Mouse (Mus musculus) CH12.LX (cell line): ENCODE measurements around the gene Bdp1. TPM values are rescaled to one million over a fixed set of nuclear protein-coding genes. Genes with fewer than 3 reads are reported as not detected.

ENCODE experiments used
- DNase-seq: peaks from one replicate; pipeline ENCODE4 v3.0.0-alpha.2; 2013; ENCODE audit errors: extremely low read depth
- H3K27ac ChIP-seq: 2 replicates; pipeline ENCODE4 v1.5.1; 2012; ENCODE audit warnings: low read depth, mild to moderate bottlenecking, control low read depth, moderate library complexity; ENCODE audit not compliant: insufficient read depth
- H3K27me3 ChIP-seq: replicated peaks from 2 replicates; pipeline ENCODE3; 2012; ENCODE audit warnings: inconsistent platforms
- H3K36me3 ChIP-seq, 2 experiments: replicated peaks in 1 of 2; 2 replicates each; pipeline versions ENCODE3 to v1.6.1; 2012; ENCODE audit warnings: inconsistent platforms in 1 of 2, low read length in 1 of 2, mild to moderate bottlenecking in 1 of 2, mixed read lengths in 1 of 2, moderate library complexity in 1 of 2; ENCODE audit not compliant: control insufficient read depth in 1 of 2, insufficient read depth in 1 of 2
- H3K4me1 ChIP-seq, 2 experiments: 2 replicates each; pipeline ENCODE4 v1.6.1; 2012; ENCODE audit warnings: inconsistent platforms in 1 of 2, moderate library complexity in 1 of 2; ENCODE audit not compliant: insufficient read depth in 2 of 2, control insufficient read depth in 1 of 2
- H3K4me2 ChIP-seq: 2 replicates; pipeline ENCODE4 v1.6.1; 2012; ENCODE audit warnings: low read depth, mild to moderate bottlenecking, control low read depth; ENCODE audit not compliant: poor library complexity, insufficient read depth, severe bottlenecking
- H3K4me3 ChIP-seq, 3 experiments: fragments of 150-350 bp in 1 of 3; sonication (generic) in 1 of 3; replicated peaks in 1 of 3; 2 replicates each; pipeline versions ENCODE3 to v1.5.1; 2011 to 2012; ENCODE audit warnings: low read depth in 2 of 3, low read length in 2 of 3, mild to moderate bottlenecking in 2 of 3, moderate library complexity in 2 of 3, control low read depth in 1 of 3, improper control_type of control experiment in 1 of 3, inconsistent platforms in 1 of 3, mixed read lengths in 1 of 3; ENCODE audit not compliant: poor library complexity in 1 of 3
- H3K79me2 ChIP-seq: replicated peaks from 2 replicates; pipeline ENCODE4 v1.6.1; 2012; ENCODE audit warnings: mild to moderate bottlenecking, moderate library complexity; ENCODE audit not compliant: control insufficient read depth, poor library complexity, insufficient read depth, severe bottlenecking; ENCODE audit errors: extremely low read depth
- H3K9ac ChIP-seq: 2 replicates; pipeline ENCODE4 v1.6.1; 2012; ENCODE audit warnings: low read depth, mild to moderate bottlenecking, control low read depth, moderate library complexity; ENCODE audit not compliant: insufficient read depth
- H3K9me3 ChIP-seq: replicated peaks from 2 replicates; pipeline ENCODE3; 2012; ENCODE audit warnings: low read length, inconsistent platforms, mixed read lengths
- BHLHE40 ChIP-seq: IDR thresholded peaks from 2 replicates; pipeline ENCODE4 v1.6.1; 2011; ENCODE audit warnings: mild to moderate bottlenecking, low read depth, low read length, improper control_type of control experiment
- CHD2 ChIP-seq: IDR thresholded peaks from 2 replicates; pipeline ENCODE4 v1.6.1; 2011; ENCODE audit warnings: low read length, improper control_type of control experiment
- CTCF ChIP-seq, 2 experiments: IDR thresholded peaks in 1 of 2; conservative IDR thresholded peaks in 1 of 2; 2 replicates each; pipeline ENCODE4 v1.5.1; 2011 to 2012; ENCODE audit warnings: low read depth in 2 of 2, low read length in 2 of 2, improper control_type of control experiment in 1 of 2, inconsistent platforms in 1 of 2, mild to moderate bottlenecking in 1 of 2, moderate library complexity in 1 of 2
- E2F4 ChIP-seq: IDR thresholded peaks from 2 replicates; pipeline ENCODE4 v1.6.1; 2011; ENCODE audit warnings: low read depth, low read length, improper control_type of control experiment; ENCODE audit not compliant: insufficient replicate concordance
- ELF1 ChIP-seq: IDR thresholded peaks from 2 replicates; pipeline ENCODE4 v1.6.1; 2014; ENCODE audit warnings: low read depth, mild to moderate bottlenecking, inconsistent platforms, low read length, improper control_type of control experiment
- ETS1 ChIP-seq: conservative IDR thresholded peaks from 2 replicates; pipeline ENCODE4 v1.6.1; 2012; ENCODE audit warnings: low read depth, mild to moderate bottlenecking, inconsistent platforms, low read length, improper control_type of control experiment, moderate library complexity
- GABPA ChIP-seq: IDR thresholded peaks from 2 replicates; pipeline ENCODE4 v1.6.1; 2012; ENCODE audit warnings: low read depth, low read length, improper control_type of control experiment, inconsistent platforms; ENCODE audit not compliant: insufficient replicate concordance
- HCFC1 ChIP-seq: IDR thresholded peaks from 2 replicates; pipeline ENCODE4 v1.6.1; 2012; ENCODE audit warnings: low read depth, mild to moderate bottlenecking, inconsistent platforms, low read length, improper control_type of control experiment
- IRF4 ChIP-seq: IDR thresholded peaks from 2 replicates; pipeline ENCODE4 v1.6.1; 2014; ENCODE audit warnings: low read depth, mild to moderate bottlenecking, inconsistent platforms, low read length, improper control_type of control experiment
- JUN ChIP-seq: IDR thresholded peaks from 2 replicates; pipeline ENCODE4 v1.6.1; 2011; ENCODE audit warnings: low read depth, mild to moderate bottlenecking, low read length, improper control_type of control experiment, moderate library complexity; ENCODE audit not compliant: insufficient read depth
- JUND ChIP-seq: conservative IDR thresholded peaks from 2 replicates; pipeline ENCODE4 v1.6.1; 2011; ENCODE audit warnings: low read depth, low read length, improper control_type of control experiment
- MAFK ChIP-seq: IDR thresholded peaks from 2 replicates; pipeline ENCODE4 v1.6.1; 2011; ENCODE audit warnings: low read length, improper control_type of control experiment; ENCODE audit not compliant: insufficient replicate concordance
- MAX ChIP-seq: IDR thresholded peaks from 2 replicates; pipeline ENCODE4 v1.6.1; 2011; ENCODE audit warnings: low read length, improper control_type of control experiment
- MAZ ChIP-seq: IDR thresholded peaks from 2 replicates; pipeline ENCODE4 v1.6.1; 2012; ENCODE audit warnings: low read depth, mild to moderate bottlenecking, inconsistent platforms, low read length, improper control_type of control experiment, moderate library complexity
- MEF2A ChIP-seq: IDR thresholded peaks from 2 replicates; pipeline ENCODE4 v1.6.1; 2014; ENCODE audit warnings: low read depth, mild to moderate bottlenecking, inconsistent platforms, low read length, improper control_type of control experiment, borderline replicate concordance
- MXI1 ChIP-seq: IDR thresholded peaks from 2 replicates; pipeline ENCODE4 v1.6.1; 2011; ENCODE audit warnings: mild to moderate bottlenecking, low read depth, low read length, improper control_type of control experiment
- MYC ChIP-seq: IDR thresholded peaks from 2 replicates; pipeline ENCODE4 v1.6.1; 2011; ENCODE audit warnings: low read depth, mild to moderate bottlenecking, improper control_type of control experiment, low read length
- NELFE ChIP-seq: IDR thresholded peaks from 2 replicates; pipeline ENCODE4 v1.6.1; 2011; ENCODE audit warnings: low read depth, low read length, improper control_type of control experiment
- PAX5 ChIP-seq: IDR thresholded peaks from 2 replicates; pipeline ENCODE4 v1.6.1; 2012; ENCODE audit warnings: low read length, inconsistent platforms, mixed read lengths
- POLR2A ChIP-seq: IDR thresholded peaks from 2 replicates; pipeline ENCODE4 v1.6.1; 2011; ENCODE audit warnings: low read depth, mild to moderate bottlenecking, improper control_type of control experiment, low read length
- POLR2AphosphoS2 ChIP-seq: IDR thresholded peaks from 2 replicates; pipeline ENCODE4 v1.6.1; 2011; ENCODE audit warnings: low read depth, low read length, improper control_type of control experiment
- RAD21 ChIP-seq: IDR thresholded peaks from 2 replicates; pipeline ENCODE4 v1.6.1; 2011; ENCODE audit warnings: low read depth, mild to moderate bottlenecking, low read length, improper control_type of control experiment, moderate library complexity
- RCOR1 ChIP-seq: conservative IDR thresholded peaks from 2 replicates; pipeline ENCODE4 v1.6.1; 2012; ENCODE audit warnings: low read depth, mild to moderate bottlenecking, inconsistent platforms, low read length, improper control_type of control experiment
- SIN3A ChIP-seq: IDR thresholded peaks from 2 replicates; pipeline ENCODE4 v1.6.1; 2012; ENCODE audit warnings: low read length, improper control_type of control experiment, inconsistent platforms
- SMC3 ChIP-seq: IDR thresholded peaks from 2 replicates; pipeline ENCODE4 v1.6.1; 2011; ENCODE audit warnings: low read depth, low read length, improper control_type of control experiment
- TBP ChIP-seq: conservative IDR thresholded peaks from 2 replicates; pipeline ENCODE4 v1.6.1; 2011; ENCODE audit warnings: low read depth, low read length, improper control_type of control experiment
- TCF12 ChIP-seq: IDR thresholded peaks from 2 replicates; pipeline ENCODE4 v1.6.1; 2014; ENCODE audit warnings: low read depth, mild to moderate bottlenecking, inconsistent platforms, low read length, improper control_type of control experiment
- USF1 ChIP-seq: IDR thresholded peaks from 2 replicates; pipeline ENCODE4 v1.6.1; 2014; ENCODE audit warnings: low read depth, mild to moderate bottlenecking, inconsistent platforms, low read length, improper control_type of control experiment
- USF2 ChIP-seq: conservative IDR thresholded peaks from 2 replicates; pipeline ENCODE4 v1.6.1; 2011; ENCODE audit warnings: low read depth, low read length, improper control_type of control experiment
- ZKSCAN1 ChIP-seq: IDR thresholded peaks from 2 replicates; pipeline ENCODE4 v1.6.1; 2012; ENCODE audit warnings: low read depth, inconsistent platforms, low read length, improper control_type of control experiment, borderline replicate concordance
- ZMIZ1 ChIP-seq: IDR thresholded peaks from 2 replicates; pipeline ENCODE4 v1.6.1; 2012; ENCODE audit warnings: low read depth, mild to moderate bottlenecking, inconsistent platforms, low read length, improper control_type of control experiment
- ZNF384 ChIP-seq: IDR thresholded peaks from 2 replicates; pipeline ENCODE4 v1.6.1; 2012; ENCODE audit warnings: low read depth, low read length, improper control_type of control experiment, inconsistent platforms
- dilution Hi-C: fragments of 300-500 bp; cut with MboI; formaldehyde crosslinking; loops from 2 replicates; pipeline ENCODE4 v1.14.3; 2020; ENCODE audit warnings: low sequenced_read_pairs; ENCODE audit not compliant: extremely low pct_unique_long_range_greater_than_20kb, extremely low pct_ligation_motif_present
- in situ Hi-C: fragments of 300-500 bp; cut with MboI; formaldehyde crosslinking; loops from 3 replicates; pipeline ENCODE4 v1.14.3; 2019; ENCODE audit warnings: low sequenced_read_pairs, low pct_ligation_motif_present, low pct_unique_long_range_greater_than_20kb, mixed read lengths
- polyA plus RNA-seq: library from polyadenylated mRNA; unstranded; fragments of >175 nt; gene quantifications from 2 replicates; pipeline ENCODE4 v1.2.1, GENCODE M21; 2012; ENCODE audit warnings: low read depth; ENCODE audit not compliant: insufficient read length
- total RNA-seq, 2 experiments: library from RNA; depleted of rRNA; stranded (reverse); fragments of 300-350 nt in 1 of 2; fragments of >200 nt in 1 of 2; gene quantifications; 2 replicates each; pipeline ENCODE4 v1.2.3; 2012 to 2014

The Bdp1 gene
- total and polyA plus RNA-seq, 3 experiments = 20.0 to 24.2 (median 22.0) TPM

DNA sequence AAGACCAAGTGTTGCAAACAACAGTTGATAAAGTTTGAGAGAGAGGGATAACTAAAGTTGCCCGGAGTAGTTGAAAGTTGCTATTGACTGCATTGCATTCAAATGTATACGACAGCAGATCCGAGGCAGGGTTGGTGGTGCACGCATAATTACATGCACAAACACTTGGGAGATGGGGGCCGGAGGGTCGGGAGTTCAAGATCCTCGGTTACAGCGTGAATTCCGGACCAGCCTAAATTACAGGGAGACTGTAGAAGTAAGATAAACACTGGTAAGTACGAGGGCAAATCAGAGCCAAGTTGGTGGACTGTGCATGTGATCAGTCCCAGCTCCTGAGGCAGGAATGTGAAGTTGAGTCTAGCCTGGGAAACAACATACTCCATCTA, 21.4 kb upstream of the Bdp1 start:
- Histone ChIP-seq H3K27ac (no peak overlapping the region), H3K4me3 (peak overlapping the region; percentile 85 to 100 (median 92))
- dilution Hi-C loops = no loop called here

GRCm38 (mm10) chr13:100124423-100125257, 20.8 kb upstream of the Bdp1 start, which contains the start of gene Smn1:
Gene Smn1 (plus strand): TSS chr13:100124852.
- peak within 1 kb of the TSS; percentile 85 to 100 (median 92) for H3K4me3 ChIP-seq
- H3K27me3 ChIP-seq = no peaks in the 10 kb centered on the region
- H3K9me3 ChIP-seq = no peaks in the 10 kb centered on the region
- no peak within 1 kb of the TSS for H3K27ac ChIP-seq
- H3K36me3 ChIP-seq = peaks cover 26 to 32% of the 10 kb centered on the region in 2 experiments
- H3K79me2 ChIP-seq = peaks cover 17% of the 10 kb centered on the region
- H3K4me2 ChIP-seq = peak within 1 kb of the TSS; percentile 84
- DNase-seq = peak; percentile 94
- in situ Hi-C loops (loop anchor here (25.0 kb wide), 1 partner anchor 263 kb away; no protein-coding TSS in a partner anchor), dilution Hi-C loops (no loop called here)
- H3K4me1 ChIP-seq = peaks cover 0 to 15% of the 10 kb centered on the region in 2 experiments; a peak in 2 of 4 replicates
- peak within 1 kb of the TSS; percentile 92 for H3K9ac ChIP-seq
- TF ChIP-seq GABPA (peak; percentile 29; the same call in 1 of the 2 replicates), ZMIZ1 (peak; percentile 77), USF2 (no peak), NELFE (peak; percentile 83), TCF12 (peak; percentile 84), PAX5 (no peak), IRF4 (peak; percentile 51; the same call in 1 of the 2 replicates), MYC (peak; percentile 95), ZKSCAN1 (no peak), CHD2 (no peak), MEF2A (peak; percentile 64), MAZ (0 out of 2 replicates have a peak, but pooled peaks have one; percentile 28), MAFK (no peak), RCOR1 (no peak), SMC3 (no peak), TBP (peak; percentile 69; the same call in 1 of the 2 replicates), HCFC1 (peak; percentile 98), ETS1 (no peak), ELF1 (peak; percentile 87), RAD21 (no peak), POLR2A (peak; percentile 90), ZNF384 (peak; percentile 55; the same call in 1 of the 2 replicates), JUND (peak; percentile 25; the same call in 1 of the 2 replicates), MXI1 (peak; percentile 96), POLR2AphosphoS2 (no peak; the same call in 1 of the 2 replicates), SIN3A (peak; percentile 96), CTCF (conservative IDR thresholded peaks at IDR 0.05 in 1 of 2, IDR thresholded peaks at IDR 0.05 in 1 of 2; ENCODE audit: low read depth in 2 of 2, low read length in 2 of 2) (no peak), JUN (no peak), E2F4 (no peak), MAX (peak; percentile 81)

More for the DNA sequence above, 21.4 kb upstream of the Bdp1 start:
- H3K79me2 ChIP-seq = peaks cover 17% of the 10 kb centered on the region
- DNase-seq = no peak
- H3K4me2 ChIP-seq = peak overlapping the region; percentile 58
- in situ Hi-C loops = no loop called here
- peaks cover 26 to 34% of the 10 kb centered on the region in 2 experiments for H3K36me3 ChIP-seq
- TF ChIP-seq USF1 = no peak
- TF ChIP-seq BHLHE40 = no peak
- TF ChIP-seq ZKSCAN1 = no peak
- peak overlapping the region; percentile 63 for H3K9ac ChIP-seq
- H3K9me3 ChIP-seq = no peaks in the 10 kb centered on the region
- peaks cover 0 to 15% of the 10 kb centered on the region in 2 experiments; a peak in 2 of 4 replicates for H3K4me1 ChIP-seq
- H3K27me3 ChIP-seq = no peaks in the 10 kb centered on the region
